Mouse (Mus musculus) liver, embryonic 11.5 days (tissue): ENCODE data around the gene Grb10. TPM values are rescaled to one million over a fixed set of nuclear protein-coding genes. Genes with fewer than 3 reads are reported as not detected.

ENCODE experiments used
- ATAC-seq: fragments of 200-750 bp; cut with Nextera tagmentation; replicated peaks from 2 replicates; pipeline ENCODE4 v1.8.0; 2017; ENCODE audit warnings: moderate number of reproducible peaks, mild to moderate bottlenecking, moderate TSS enrichment, moderate library complexity; ENCODE audit not compliant: low FRiP score
- DNase-seq: peaks from one replicate; pipeline ENCODE4 v3.0.0-alpha.2; 2017; ENCODE audit warnings: low spot score
- H3K27ac ChIP-seq: fragments of 300-500 bp; sonication (generic); 2 replicates; pipeline ENCODE4 v1.5.1; 2014; ENCODE audit warnings: mild to moderate bottlenecking, low read depth, low read length, control low read depth
- H3K27me3 ChIP-seq: fragments of 300-500 bp; sonication (generic); replicated peaks from 2 replicates; pipeline ENCODE4 v1.6.1; 2014; ENCODE audit warnings: low read length, mixed read lengths; ENCODE audit not compliant: control insufficient read depth, insufficient read depth
- H3K36me3 ChIP-seq: fragments of 300-500 bp; sonication (generic); 2 replicates; pipeline ENCODE4 v1.6.1; 2014; ENCODE audit warnings: mild to moderate bottlenecking, low read length, moderate library complexity, mixed read lengths; ENCODE audit not compliant: control insufficient read depth, insufficient read depth
- H3K4me1 ChIP-seq: fragments of 300-500 bp; sonication (generic); replicated peaks from 2 replicates; pipeline ENCODE4 v1.6.1; 2014; ENCODE audit warnings: low read length, mixed read lengths; ENCODE audit not compliant: control insufficient read depth, insufficient read depth
- H3K4me2 ChIP-seq: fragments of 300-500 bp; sonication (generic); 2 replicates; pipeline ENCODE4 v1.6.1; 2014; ENCODE audit warnings: mild to moderate bottlenecking, control low read depth, moderate library complexity
- H3K4me3 ChIP-seq: fragments of 300-500 bp; sonication (generic); 2 replicates; pipeline ENCODE4 v1.5.1; 2014; ENCODE audit warnings: low read depth, low read length, control low read depth
- H3K9ac ChIP-seq: fragments of 300-500 bp; sonication (generic); 2 replicates; pipeline ENCODE4 v1.6.1; 2014; ENCODE audit warnings: low read depth, low read length, control low read depth
- H3K9me3 ChIP-seq: fragments of 300-500 bp; sonication (generic); 2 replicates; pipeline ENCODE4 v1.6.1; 2016; ENCODE audit warnings: low read length, inconsistent platforms, mixed read lengths; ENCODE audit not compliant: control insufficient read depth
- WGBS: fragments of 180-500 bp; shearing (Covaris S2); extraction: QIAGEN DNeasy Blood & Tissue Kit; methylation state at CpG from one replicate; pipeline ENCODE4 v1.1.7; 2014; 5-methylcytosine and 5-hydroxymethylcytosine counted together
- polyA plus RNA-seq: library from polyadenylated mRNA; unstranded; fragments of >200 nt; fragmentation: Nextera tagmentation; extraction: Ambion mirVana; gene quantifications from 2 replicates; pipeline ENCODE4 v1.2.1, GENCODE M21; 2014

Grb10 gene
- polyA plus RNA-seq, 1 experiment from 2014 or later, result 195 TPM

DNA sequence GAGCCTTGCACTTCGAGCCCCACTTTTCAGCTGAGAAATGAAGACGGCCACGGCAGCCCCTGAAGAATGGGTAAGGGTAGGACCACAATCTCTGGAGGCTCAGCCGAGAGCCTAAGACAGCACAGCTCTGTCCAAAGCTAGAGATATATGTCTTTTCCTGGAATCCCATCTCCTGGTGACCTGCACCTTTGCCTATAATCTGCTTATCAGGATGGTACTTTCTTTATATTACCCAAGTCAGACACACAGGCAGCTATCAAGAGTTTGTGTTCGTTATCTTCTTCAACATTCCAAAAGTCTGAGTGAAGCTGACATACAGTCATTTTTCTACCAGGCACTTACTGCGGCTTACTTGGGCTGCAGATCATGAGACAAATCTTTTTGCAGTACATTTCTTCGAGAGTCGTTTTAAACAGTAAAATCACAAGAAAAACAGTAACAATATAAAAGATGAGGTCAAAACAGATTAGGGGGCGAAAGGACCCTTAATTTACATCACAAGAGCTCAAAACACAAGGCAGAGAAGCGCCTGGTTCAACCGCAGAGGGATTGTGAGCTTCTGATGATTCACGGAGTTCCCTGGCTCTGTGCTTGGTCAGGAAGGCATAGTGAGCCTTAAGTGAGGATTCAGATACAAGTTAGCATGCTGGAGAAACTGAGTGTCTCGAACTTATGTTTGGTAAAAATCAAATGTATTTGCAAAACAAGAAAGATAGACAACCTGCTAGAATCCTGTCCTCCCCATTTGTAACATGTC, 157.3 kb downstream of the Grb10 start:
- Histone ChIP-seq H3K9ac (no peak overlapping the region), H3K27me3 (no peaks in the 10 kb centered on the region), H3K9me3 (no peaks in the 10 kb centered on the region), H3K4me3 (no peak overlapping the region), H3K27ac (peak overlapping the region; percentile 84; the same call in 1 of the 2 replicates), H3K36me3 (no peaks in the 10 kb centered on the region), H3K4me2 (no peak overlapping the region), H3K4me1 (peaks cover 84% of the 10 kb centered on the region)
- DNase-seq (no peak), ATAC-seq (no peak)
- WGBS, result 40% methylated on average over 13 of the region's 13 CpGs

Other genes with a start within 250 kb of the Grb10 start
- gene Fignl1, start 229.7 kb downstream of the Grb10 start, polyA plus RNA-seq, result 122 and 151 TPM in 2 replicates
- gene Ddc, start 140.5 kb downstream of the Grb10 start, polyA plus RNA-seq, result 15.9 and 17.2 TPM in 2 replicates